Mouse (Mus musculus) left cerebral cortex, postnatal 10 days (tissue): Measurements from ENCODE around the gene Cda. TPM values are rescaled to one million over a fixed set of nuclear protein-coding genes. Genes with fewer than 3 reads are reported as not detected.
"Not testable (repeated sequence)": the region's sequence is repeated elsewhere in the genome, so short reads cannot be mapped to it uniquely, and the experiment has no call there.

Experiments used
- DNase-seq, 2 experiments: peaks; one replicate each; pipeline ENCODE4 v3.0.0; 2021 to 2022; ENCODE audit warnings: low spot score in 2 of 2, mixed read lengths in 1 of 2; ENCODE audit errors: extremely low spot score in 1 of 2
- intact Hi-C: fragments of 180-260 bp; cut with DNase I; formaldehyde crosslinking; loops from one replicate; pipeline ENCODE4 v1.15.1; 2025
- total RNA-seq, 2 experiments: library from RNA; stranded (reverse); gene quantifications; 2 replicates each; pipeline ENCODE4 v1.2.3; 2021

Cda gene
- total RNA-seq, 2 experiments from 2014 or later, result 2.0 to 3.4 TPM

DNA sequence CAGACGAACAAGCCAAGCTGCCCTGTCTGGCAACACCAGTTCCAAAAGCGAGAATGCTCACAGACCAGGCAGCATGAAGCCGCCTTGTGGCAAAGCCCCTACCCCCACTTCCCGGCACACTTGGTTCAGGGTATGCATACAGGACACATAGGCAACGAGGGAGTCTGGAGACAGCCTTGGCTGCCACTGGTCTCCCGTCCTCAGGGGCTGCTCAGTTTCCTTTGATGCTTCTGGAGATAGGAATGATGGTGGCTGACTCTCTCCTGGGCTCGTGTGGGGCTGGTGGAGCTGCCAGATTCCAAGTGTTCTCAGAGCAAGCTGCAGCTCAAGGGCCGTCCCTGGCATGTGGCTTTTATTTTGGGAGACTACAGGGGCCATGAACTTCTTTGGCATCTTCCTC, 26.4 kb downstream of the Cda start:
- intact Hi-C loops, result no loop called here
- no peak for DNase-seq

GRCm38 (mm10) chr4:138339963-138340362, 27.8 kb downstream of the Cda start:
- DNase-seq, result no peak
- intact Hi-C loops, result no loop called here

- DNase-seq, result no peak
Measured at GRCm38 (mm10) chr4:138337341-138337740, 30.5 kb downstream of the Cda start.

GRCm38 (mm10) chr4:138336876-138337275, 30.9 kb downstream of the Cda start:
- intact Hi-C loops, result no loop called here
- DNase-seq, result no peak

More at GRCm38 (mm10) chr4:138337341-138337740, 30.5 kb downstream of the Cda start:
- intact Hi-C loops, result no loop called here

- intact Hi-C loops, result no loop called here
- no peak for DNase-seq
Measured at GRCm38 (mm10) chr4:138335648-138336047, 32.1 kb downstream of the Cda start.

GRCm38 (mm10) chr4:138335036-138335435, 32.8 kb downstream of the Cda start:
- intact Hi-C loops, result no loop called here
- DNase-seq, result no peak

DNA sequence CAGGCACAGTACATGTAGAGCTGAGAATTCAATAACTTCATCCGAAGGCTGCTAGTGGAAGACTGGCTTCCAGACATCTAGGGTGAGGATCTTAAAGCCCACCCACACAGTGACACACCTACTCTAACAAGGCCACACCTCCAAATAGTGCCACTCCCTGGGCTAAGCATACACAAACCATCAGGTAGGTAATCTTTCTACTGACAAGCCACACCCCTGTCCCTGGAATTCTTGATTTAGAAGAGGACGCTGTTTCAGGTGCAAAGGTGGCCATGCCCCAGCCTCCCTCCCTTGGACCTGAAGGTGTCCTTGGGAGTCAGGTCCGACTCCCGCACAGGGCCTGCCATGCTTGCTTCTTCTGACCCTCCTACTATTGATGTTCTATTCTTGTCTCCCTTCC, 34.7 kb downstream of the Cda start:
- intact Hi-C loops, result no loop called here
- DNase-seq, result no peak

- intact Hi-C loops, result no loop called here
Measured at GRCm38 (mm10) chr4:138331647-138332046, 36.1 kb downstream of the Cda start.

DNA sequence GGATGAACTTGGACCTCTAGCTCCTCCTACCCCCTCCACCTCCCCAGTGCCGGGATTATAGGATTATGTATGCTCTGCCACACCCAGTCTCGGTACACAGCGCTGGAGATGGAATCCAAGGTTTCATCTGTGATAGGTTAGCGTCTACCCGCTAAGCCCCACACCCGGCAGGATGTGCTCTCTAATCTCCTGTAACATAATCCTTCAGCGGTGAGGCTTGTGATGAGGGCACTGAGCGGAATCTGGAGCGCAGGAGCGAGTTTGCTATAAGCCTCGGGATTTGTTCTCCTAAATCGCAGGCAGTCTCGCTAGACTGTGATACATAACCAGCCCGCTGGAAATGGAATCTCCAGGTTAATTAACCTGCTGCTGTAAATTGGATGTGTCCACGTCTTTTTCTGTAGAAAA, 37.5 kb downstream of the Cda start:
- DNase-seq, result no peak
- intact Hi-C loops, result no loop called here

More at GRCm38 (mm10) chr4:138331647-138332046, 36.1 kb downstream of the Cda start:
- DNase-seq, result no peak

GRCm38 (mm10) chr4:138327891-138328470, 39.8 kb downstream of the Cda start:
- intact Hi-C loops, result loop anchor here (5.0 kb wide), 1 partner anchor 49 kb away; no protein-coding TSS in a partner anchor
- DNase-seq, result no peak

- intact Hi-C loops, result loop anchor here (5.0 kb wide), 1 partner anchor 50 kb away; no protein-coding TSS in a partner anchor
- not testable (repeated sequence) for DNase-seq
Measured at GRCm38 (mm10) chr4:138327155-138327554, 40.6 kb downstream of the Cda start.

GRCm38 (mm10) chr4:138326077-138326695, 41.6 kb downstream of the Cda start, which contains the start of gene Pink1:
Gene Pink1, minus strand, starts transcription at chr4:138326307.
- peak; percentile 86 to 93 for DNase-seq
- intact Hi-C loops, result loop anchor here (5.0 kb wide), 1 partner anchor 51 kb away; no protein-coding TSS in a partner anchor

DNA sequence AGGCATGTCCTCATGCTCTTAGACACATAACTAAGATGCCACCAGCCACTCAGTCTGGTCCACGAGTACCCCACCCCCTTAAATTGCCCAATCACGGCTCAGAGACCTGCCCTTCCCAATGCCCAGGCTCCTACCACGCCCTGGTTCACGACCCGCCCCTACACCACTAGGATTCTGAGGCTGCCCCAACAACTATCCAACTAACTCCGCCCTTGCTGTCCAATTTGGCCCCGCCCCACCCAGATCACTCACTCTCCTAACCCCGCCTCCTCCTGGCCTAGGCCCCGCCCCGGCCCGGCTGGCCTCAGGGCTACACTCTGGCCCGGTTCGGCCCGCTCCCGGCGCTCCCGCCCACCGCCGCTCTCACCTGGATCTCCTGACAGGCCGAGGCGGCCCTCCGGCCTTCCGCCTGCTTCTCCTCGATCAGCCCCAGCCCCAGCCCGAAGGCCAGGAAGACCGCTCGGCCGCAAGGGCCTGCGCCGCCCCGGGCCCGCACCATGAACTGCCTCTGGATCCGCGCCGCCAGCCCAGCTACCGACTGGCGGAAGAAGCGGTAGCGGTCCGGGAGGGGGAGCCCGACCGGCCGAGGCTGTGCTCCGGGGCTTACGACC, 42.2 kb downstream of the Cda start:
- intact Hi-C loops, result loop anchor here (5.0 kb wide), 1 partner anchor 52 kb away; no protein-coding TSS in a partner anchor
- peak; percentile 78 to 96 for DNase-seq

GRCm38 (mm10) chr4:138324451-138324850, 43.3 kb downstream of the Cda start:
- DNase-seq, result no peak
- intact Hi-C loops, result no loop called here

DNA sequence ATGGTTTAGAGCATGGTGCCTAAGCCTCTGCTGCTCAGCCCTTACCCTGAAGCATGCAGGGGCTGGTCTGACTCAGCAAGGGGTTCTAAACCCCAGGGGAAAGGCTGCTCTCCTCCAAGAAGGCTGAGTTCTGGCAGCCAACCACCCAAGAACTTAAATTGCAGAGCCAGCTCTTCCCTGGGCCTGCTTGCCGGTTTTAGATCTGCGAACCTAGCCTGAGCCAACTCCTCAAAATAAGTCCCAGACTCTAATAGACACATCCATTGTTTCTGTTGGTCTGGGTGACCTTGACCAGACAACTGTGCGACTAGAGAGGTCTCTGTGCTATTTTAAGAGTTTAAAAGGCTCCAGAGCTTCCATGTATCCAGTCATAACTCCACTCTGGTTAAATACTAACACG, 44.0 kb downstream of the Cda start:
- intact Hi-C loops, result no loop called here
- DNase-seq, result no peak

GRCm38 (mm10) chr4:138322692-138323091, 45.1 kb downstream of the Cda start:
- no peak for DNase-seq
- intact Hi-C loops, result no loop called here

GRCm38 (mm10) chr4:138321488-138321887, 46.3 kb downstream of the Cda start:
- DNase-seq, result no peak
- intact Hi-C loops, result no loop called here

DNA sequence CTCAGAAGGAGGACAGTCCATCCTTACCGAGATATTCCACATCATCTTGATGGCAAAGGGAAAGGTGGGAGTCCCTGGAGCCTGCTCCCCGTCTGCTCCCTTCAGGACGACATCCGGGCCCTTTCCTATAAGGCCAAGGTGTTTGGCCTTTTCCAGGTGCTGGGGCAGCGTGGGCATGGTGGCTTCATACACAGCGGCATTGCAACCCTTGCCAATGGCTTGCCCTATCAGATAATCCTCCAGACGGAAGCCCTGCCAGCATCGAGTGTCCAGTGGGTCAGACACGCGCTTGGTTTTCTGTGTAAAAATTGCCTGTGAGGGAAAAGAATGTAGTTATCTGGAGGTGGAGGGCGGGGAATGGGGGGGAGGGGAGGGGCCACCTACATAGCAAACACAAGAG, 47.1 kb downstream of the Cda start:
- no peak for DNase-seq
- intact Hi-C loops, result no loop called here

DNA sequence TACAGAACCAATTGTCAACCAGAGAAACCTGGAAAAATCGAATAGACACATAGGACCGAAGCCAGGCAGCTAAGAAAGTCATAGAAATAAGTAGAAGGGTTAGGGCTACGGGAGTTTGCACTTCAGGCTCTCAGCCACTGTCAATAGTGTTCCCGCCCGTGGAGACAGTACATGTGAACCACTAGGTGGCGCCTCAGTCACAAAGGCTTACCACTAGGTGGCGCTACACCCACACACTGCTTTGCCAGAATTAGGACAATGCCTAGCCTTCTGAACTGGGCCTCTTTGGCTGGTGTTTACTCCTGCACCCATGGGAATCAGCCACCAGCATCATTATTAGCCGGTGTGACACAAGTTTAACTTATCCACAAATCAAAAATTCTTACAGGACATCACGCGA, 48.3 kb downstream of the Cda start:
- intact Hi-C loops, result loop anchor here (2.0 to 10.0 kb wide), 3 partner anchors 107 to 535 kb away; no protein-coding TSS in a partner anchor
- DNase-seq, result peak; percentile 81 to 83
